Mouse (Mus musculus) megakaryocyte, embryonic 14.5 days (primary cell): ENCODE measurements around the gene Cadps.

ENCODE experiments used
- FLI1 ChIP-seq: IDR thresholded peaks from 2 replicates; pipeline ENCODE4 v1.6.1; 2012; ENCODE audit warnings: low read length, inconsistent platforms, mixed read lengths
- GATA1 ChIP-seq: IDR thresholded peaks from 3 replicates; pipeline ENCODE4 v1.6.1; 2012; ENCODE audit warnings: mixed read lengths, low read length, inconsistent platforms, borderline replicate concordance

- TF ChIP-seq FLI1 = no peak
- TF ChIP-seq GATA1 = no peak
Measured at GRCm38 (mm10) chr14:12541733-12542132, 281.1 kb downstream of the Cadps start.
